Mouse (Mus musculus): ENCODE measurements around the gene Icmt. TPM values are rescaled to one million over a fixed set of nuclear protein-coding genes. Genes with fewer than 3 reads are reported as not detected.

Icmt gene
- polyA plus RNA-seq, 1 experiment from 2014 or later = 26.9 TPM

DNA sequence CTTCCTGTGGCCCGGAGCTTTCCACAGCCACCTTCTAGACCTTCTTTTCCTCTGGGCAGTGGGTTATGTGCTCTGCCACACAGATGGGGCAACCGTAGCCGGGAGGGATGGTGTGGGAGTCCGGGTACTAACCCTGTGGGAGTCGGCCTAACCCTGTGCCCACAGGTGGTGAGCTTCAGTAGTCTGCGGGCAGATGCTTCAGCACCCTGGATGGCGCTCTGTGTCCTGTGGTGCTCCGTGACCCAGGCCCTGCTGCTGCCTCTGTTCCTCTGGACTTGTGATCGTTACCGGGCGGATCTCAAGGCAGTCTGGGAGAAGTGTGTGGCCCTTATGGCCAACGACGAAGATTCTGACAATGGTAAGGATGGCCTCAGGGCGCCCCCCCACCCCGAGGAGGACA, 15.4 kb upstream of the Icmt start:
- no peak for ATAC-seq (ENCODE audit: low read depth)
- Histone ChIP-seq H3K36me3 (ENCODE audit: control insufficient read depth, insufficient read depth, low read length) (peaks cover 24% of the 10 kb centered on the region; the same call in 1 of the 2 replicates), H3K4me3 (ENCODE audit: low read depth, low read length) (no peak overlapping the region), H3K4me2 (ENCODE audit: low read depth, low read length) (no peak overlapping the region), H3K9me3 (ENCODE audit: control insufficient read depth, low read length) (no peaks in the 10 kb centered on the region), H3K4me1 (ENCODE audit: control insufficient read depth, insufficient read depth, low read length) (peaks cover 11% of the 10 kb centered on the region), H3K27ac (replicated peaks; ENCODE audit: low read depth, low read length) (no peak overlapping the region), H3K9ac (ENCODE audit: low read depth, low read length) (no peak overlapping the region), H3K27me3 (replicated peaks; ENCODE audit: control insufficient read depth, insufficient read depth, low read length) (peaks cover 64% of the 10 kb centered on the region)
- 46% methylated on average over 15 of the region's 15 CpGs for WGBS
- no peak for DNase-seq (ENCODE audit: low spot score)

- Histone ChIP-seq H3K9ac (ENCODE audit: low read depth, low read length) (0 out of 2 replicates have a peak overlapping the region, but pooled peaks have one; percentile 25), H3K4me2 (ENCODE audit: low read depth, low read length) (peak overlapping the region; percentile 62)
- ATAC-seq (ENCODE audit: low read depth) = no peak
Measured at GRCm38 (mm10) chr4:152282721-152283120, 14.3 kb upstream of the Icmt start.

GRCm38 (mm10) chr4:152283186-152283950, 13.7 kb upstream of the Icmt start:
- Histone ChIP-seq H3K9ac (ENCODE audit: low read depth, low read length) (0 out of 2 replicates have a peak overlapping the region, but pooled peaks have one; percentile 25), H3K36me3 (ENCODE audit: control insufficient read depth, insufficient read depth, low read length) (peaks cover 24% of the 10 kb centered on the region; the same call in 1 of the 2 replicates), H3K9me3 (ENCODE audit: control insufficient read depth, low read length) (no peaks in the 10 kb centered on the region), H3K4me2 (ENCODE audit: low read depth, low read length) (peak overlapping the region; percentile 62), H3K4me1 (ENCODE audit: control insufficient read depth, insufficient read depth, low read length) (peaks cover 11% of the 10 kb centered on the region), H3K4me3 (ENCODE audit: low read depth, low read length) (peak overlapping the region; percentile 36), H3K27ac (replicated peaks; ENCODE audit: low read depth, low read length) (no peak overlapping the region), H3K27me3 (replicated peaks; ENCODE audit: control insufficient read depth, insufficient read depth, low read length) (peaks cover 82% of the 10 kb centered on the region)
- DNase-seq (ENCODE audit: low spot score) (peak; percentile 85), ATAC-seq (ENCODE audit: low read depth) (peak; percentile 88)
- 11% methylated on average over 22 of the region's 70 CpGs for WGBS

More at GRCm38 (mm10) chr4:152282721-152283120, 14.3 kb upstream of the Icmt start:
- Histone ChIP-seq H3K4me3 (ENCODE audit: low read depth, low read length) (peak overlapping the region; percentile 36), H3K36me3 (ENCODE audit: control insufficient read depth, insufficient read depth, low read length) (peaks cover 24% of the 10 kb centered on the region; the same call in 1 of the 2 replicates), H3K9me3 (ENCODE audit: control insufficient read depth, low read length) (no peaks in the 10 kb centered on the region), H3K27me3 (replicated peaks; ENCODE audit: control insufficient read depth, insufficient read depth, low read length) (peaks cover 75% of the 10 kb centered on the region), H3K4me1 (ENCODE audit: control insufficient read depth, insufficient read depth, low read length) (peaks cover 11% of the 10 kb centered on the region), H3K27ac (replicated peaks; ENCODE audit: low read depth, low read length) (no peak overlapping the region)
- DNase-seq (ENCODE audit: low spot score) = no peak
- WGBS = 30% methylated on average over 18 of the region's 34 CpGs

DNA sequence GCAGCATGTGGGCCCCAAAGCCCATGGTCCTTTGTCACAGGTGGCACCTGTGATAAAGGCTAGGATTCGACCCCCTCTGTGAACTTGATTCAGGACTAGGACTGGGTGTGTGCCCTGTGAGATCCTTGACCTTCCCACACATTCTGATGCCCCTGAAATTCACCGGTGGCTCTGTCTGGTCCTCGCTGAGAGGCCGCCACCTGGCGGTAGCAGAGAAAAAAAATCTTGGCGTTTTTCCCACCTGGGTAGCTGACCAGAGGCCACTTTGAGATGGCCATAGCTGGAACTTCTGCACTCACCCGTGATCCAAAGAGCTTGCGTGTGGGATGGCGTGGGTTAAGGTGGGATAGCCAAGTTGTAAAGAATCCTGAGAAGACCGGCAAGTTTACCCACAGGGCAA, 11.5 kb upstream of the Icmt start:
- Histone ChIP-seq H3K4me1 (ENCODE audit: control insufficient read depth, insufficient read depth, low read length) (peaks cover 13% of the 10 kb centered on the region), H3K4me2 (ENCODE audit: low read depth, low read length) (no peak overlapping the region), H3K9ac (ENCODE audit: low read depth, low read length) (no peak overlapping the region), H3K27ac (replicated peaks; ENCODE audit: low read depth, low read length) (no peak overlapping the region), H3K9me3 (ENCODE audit: control insufficient read depth, low read length) (no peaks in the 10 kb centered on the region), H3K27me3 (replicated peaks; ENCODE audit: control insufficient read depth, insufficient read depth, low read length) (peaks cover 93% of the 10 kb centered on the region), H3K36me3 (ENCODE audit: control insufficient read depth, insufficient read depth, low read length) (peaks cover 11% of the 10 kb centered on the region; the same call in 1 of the 2 replicates), H3K4me3 (ENCODE audit: low read depth, low read length) (no peak overlapping the region)
- 5% methylated on average over 10 of the region's 10 CpGs for WGBS
- ATAC-seq (ENCODE audit: low read depth) (no peak), DNase-seq (ENCODE audit: low spot score) (peak; percentile 59)

DNA sequence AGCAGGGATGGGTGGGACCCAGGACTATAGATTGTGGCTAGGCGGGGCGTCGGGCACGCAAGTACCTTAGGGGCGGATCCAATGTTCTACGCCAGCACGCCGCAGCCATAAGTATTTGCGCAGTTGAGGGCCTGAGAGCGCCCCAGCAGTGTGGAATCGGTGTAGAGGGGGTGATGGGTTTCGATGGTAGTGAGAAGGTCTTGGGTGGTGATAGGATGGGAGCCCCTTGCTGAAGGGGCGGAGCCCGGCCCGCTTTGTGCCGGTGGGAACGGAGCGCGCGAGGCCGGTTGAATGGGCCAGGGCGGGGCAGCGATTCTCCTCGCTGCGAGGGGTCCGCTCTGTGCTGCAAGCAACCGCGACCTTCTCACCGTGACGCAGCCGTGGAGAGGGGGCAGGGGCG, 10.8 kb upstream of the Icmt start:
- no peak for DNase-seq (ENCODE audit: low spot score)
- Histone ChIP-seq H3K9me3 (ENCODE audit: control insufficient read depth, low read length) (no peaks in the 10 kb centered on the region), H3K36me3 (ENCODE audit: control insufficient read depth, insufficient read depth, low read length) (peaks cover 5% of the 10 kb centered on the region; the same call in 1 of the 2 replicates), H3K4me2 (ENCODE audit: low read depth, low read length) (peak overlapping the region; percentile 46), H3K4me3 (ENCODE audit: low read depth, low read length) (peak overlapping the region; percentile 26), H3K9ac (ENCODE audit: low read depth, low read length) (0 out of 2 replicates have a peak overlapping the region, but pooled peaks have one; percentile 19), H3K4me1 (ENCODE audit: control insufficient read depth, insufficient read depth, low read length) (peaks cover 16% of the 10 kb centered on the region), H3K27ac (replicated peaks; ENCODE audit: low read depth, low read length) (no peak overlapping the region), H3K27me3 (replicated peaks; ENCODE audit: control insufficient read depth, insufficient read depth, low read length) (peaks cover 93% of the 10 kb centered on the region)
- WGBS = 3% methylated on average over 13 of the region's 32 CpGs
- ATAC-seq (ENCODE audit: low read depth) = no peak

GRCm38 (mm10) chr4:152286887-152287286, 10.1 kb upstream of the Icmt start:
- Histone ChIP-seq H3K27ac (replicated peaks; ENCODE audit: low read depth, low read length) (no peak overlapping the region), H3K27me3 (replicated peaks; ENCODE audit: control insufficient read depth, insufficient read depth, low read length) (peaks cover 93% of the 10 kb centered on the region), H3K9ac (ENCODE audit: low read depth, low read length) (no peak overlapping the region), H3K9me3 (ENCODE audit: control insufficient read depth, low read length) (no peaks in the 10 kb centered on the region), H3K36me3 (ENCODE audit: control insufficient read depth, insufficient read depth, low read length) (no peaks in the 10 kb centered on the region), H3K4me3 (ENCODE audit: low read depth, low read length) (no peak overlapping the region), H3K4me1 (ENCODE audit: control insufficient read depth, insufficient read depth, low read length) (peaks cover 16% of the 10 kb centered on the region), H3K4me2 (ENCODE audit: low read depth, low read length) (no peak overlapping the region)
- DNase-seq (ENCODE audit: low spot score) (peak; percentile 56), ATAC-seq (ENCODE audit: low read depth) (no peak)
- 4% methylated on average over 22 of the region's 26 CpGs for WGBS

- H3K27ac ChIP-seq (replicated peaks; ENCODE audit: low read depth, low read length) = no peak overlapping the region
- no peak overlapping the region for H3K9ac ChIP-seq (ENCODE audit: low read depth, low read length)
- H3K27me3 ChIP-seq (replicated peaks; ENCODE audit: control insufficient read depth, insufficient read depth, low read length) = peaks cover 93% of the 10 kb centered on the region
- no peak overlapping the region for H3K4me2 ChIP-seq (ENCODE audit: low read depth, low read length)
- H3K36me3 ChIP-seq (ENCODE audit: control insufficient read depth, insufficient read depth, low read length) = no peaks in the 10 kb centered on the region
- no peaks in the 10 kb centered on the region for H3K9me3 ChIP-seq (ENCODE audit: control insufficient read depth, low read length)
- H3K4me3 ChIP-seq (ENCODE audit: low read depth, low read length) = no peak overlapping the region
- 15% methylated on average over 18 of the region's 19 CpGs for WGBS
- no peak for DNase-seq (ENCODE audit: low spot score)
- ATAC-seq (ENCODE audit: low read depth) = no peak
- peaks cover 16% of the 10 kb centered on the region for H3K4me1 ChIP-seq (ENCODE audit: control insufficient read depth, insufficient read depth, low read length)
Measured at GRCm38 (mm10) chr4:152287317-152288120, 9.5 kb upstream of the Icmt start.

DNA sequence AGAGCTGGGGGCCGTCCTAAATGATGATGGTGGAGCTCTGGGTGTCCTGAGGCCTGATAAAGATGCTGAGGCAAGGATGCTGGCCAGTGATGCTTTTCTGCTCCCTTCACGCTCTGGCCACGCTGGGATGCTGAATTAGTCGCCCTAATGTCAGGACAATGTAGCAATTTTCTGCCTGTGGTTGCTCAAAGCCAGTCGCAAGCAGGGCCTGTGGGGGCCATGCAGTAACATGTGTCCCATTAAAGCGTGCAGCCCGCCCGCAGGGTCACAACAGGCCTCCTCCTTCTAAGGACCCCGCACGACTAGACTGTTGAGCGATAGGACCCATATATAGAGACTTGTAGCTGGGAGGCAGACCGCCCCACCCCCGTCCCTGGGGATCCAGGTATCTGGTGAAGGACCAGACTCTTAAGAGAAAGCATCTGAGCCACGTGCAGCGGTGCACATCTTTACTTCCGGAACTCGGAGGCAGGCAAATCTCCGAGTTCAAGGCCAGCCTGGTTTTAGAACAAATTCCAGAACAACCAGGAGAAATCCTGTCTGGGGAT, 8.6 kb upstream of the Icmt start:
- DNase-seq (ENCODE audit: low spot score) = no peak
- peaks cover 93% of the 10 kb centered on the region for H3K27me3 ChIP-seq (replicated peaks; ENCODE audit: control insufficient read depth, insufficient read depth, low read length)
- 33% methylated on average over 18 of the region's 18 CpGs for WGBS

More for the DNA sequence above, 8.6 kb upstream of the Icmt start:
- H3K9me3 ChIP-seq (ENCODE audit: control insufficient read depth, low read length) = no peaks in the 10 kb centered on the region
- peaks cover 10% of the 10 kb centered on the region for H3K4me1 ChIP-seq (ENCODE audit: control insufficient read depth, insufficient read depth, low read length)
- H3K27ac ChIP-seq (replicated peaks; ENCODE audit: low read depth, low read length) = no peak overlapping the region
- H3K36me3 ChIP-seq (ENCODE audit: control insufficient read depth, insufficient read depth, low read length) = no peaks in the 10 kb centered on the region
- H3K9ac ChIP-seq (ENCODE audit: low read depth, low read length) = no peak overlapping the region
- H3K4me3 ChIP-seq (ENCODE audit: low read depth, low read length) = no peak overlapping the region
- no peak overlapping the region for H3K4me2 ChIP-seq (ENCODE audit: low read depth, low read length)
- ATAC-seq (ENCODE audit: low read depth) = no peak
